26 mouse cellular contexts compared by ENCODE assay signal in the genomic region with DNA sequence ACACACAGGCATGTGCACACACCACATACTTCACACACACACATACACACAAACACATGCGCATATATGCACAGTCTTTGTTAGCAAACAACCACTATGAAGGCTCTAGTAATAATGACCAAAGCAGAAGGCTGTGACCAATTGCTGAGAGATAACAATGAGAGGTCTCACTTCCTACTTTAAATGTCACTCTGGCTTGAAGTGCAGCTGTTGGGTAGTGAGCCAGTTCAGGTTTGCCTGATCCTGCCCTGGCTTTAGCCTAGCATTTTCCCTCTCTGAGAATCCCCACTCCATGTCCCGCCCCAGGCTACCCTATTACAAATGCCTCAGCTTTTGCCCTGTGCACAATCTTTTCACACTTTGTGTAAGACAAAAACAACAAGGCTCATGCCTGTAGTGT.
"Had no signal": no experiment of that assay in that cellular context is flagged by ENCODE, and none has a peak within 500 bp of the region (broad histone marks: within the 10 kb centered on the region; RNA-seq: fewer than 3 reads in every experiment).

No protein-coding gene starts in this region.

- ATAC-seq: hindbrain, embryonic 16.5 days; inflammation-experienced regulatory T-cells, adult 6 months; intestine, embryonic 15.5 days; intestine, postnatal 0 days had no signal

- H3K4me3 ChIP-seq: gastrocnemius, adult 2 months; heart, embryonic 10.5 days; heart, embryonic 12.5 days; hindbrain, embryonic 10.5 days; hindbrain, embryonic 12.5 days; intestine, embryonic 15.5 days; layer of hippocampus, adult 2 months; left cerebral cortex, adult 2 months; limb, embryonic 10.5 days; limb, embryonic 12.5 days had no signal

- H3K36me3 ChIP-seq: heart, embryonic 10.5 days; heart, embryonic 12.5 days; hindbrain, embryonic 10.5 days; hindbrain, embryonic 12.5 days; intestine, embryonic 15.5 days; limb, embryonic 10.5 days; limb, embryonic 12.5 days had no signal

- H3K27me3 ChIP-seq: hindbrain, embryonic 12.5 days; intestine, embryonic 15.5 days; limb, embryonic 12.5 days had no signal

- H3K4me2 ChIP-seq: heart, embryonic 12.5 days; hindbrain, embryonic 12.5 days; hindbrain, embryonic 14.5 days; intestine, embryonic 15.5 days; limb, embryonic 12.5 days; liver, embryonic 11.5 days had no signal

- DNase-seq: gastrocnemius, adult 2 months; gastrocnemius, postnatal 10 days; gastrocnemius, postnatal 25 days; heart, adult 18-20 months; heart, postnatal 10 days; heart, postnatal 4 days; kidney, adult 18-20 months; kidney, adult 8-10 months; kidney, postnatal 10 days; kidney, postnatal 25 days; kidney, postnatal 4 days; liver had no signal
